Mouse (Mus musculus): ENCODE results near the gene Il10rb.

The Il10rb gene

GRCm38 (mm10) chr16:91384221-91384620 is 21.7 kb upstream of the Il10rb start:
- DNase-seq: no peak

GRCm38 (mm10) chr16:91385621-91386020 is 20.3 kb upstream of the Il10rb start:
- no peak for DNase-seq

GRCm38 (mm10) chr16:91386419-91387120 is 19.4 kb upstream of the Il10rb start:
- DNase-seq: no peak

GRCm38 (mm10) chr16:91387121-91387486 is 18.9 kb upstream of the Il10rb start:
- no peak for DNase-seq

GRCm38 (mm10) chr16:91390100-91390499 is 15.9 kb upstream of the Il10rb start:
- no peak for DNase-seq

- no peak for DNase-seq
These were observed 14.5 kb upstream of the Il10rb start, which contains the start of gene Gm21970 for GRCm38 (mm10) chr16:91391421-91391820. Gene Gm21970 (plus strand): TSS chr16:91391721.

GRCm38 (mm10) chr16:91394826-91395410 is 11.0 kb upstream of the Il10rb start:
- no peak for DNase-seq

- no peak for DNase-seq
These were observed 10.2 kb upstream of the Il10rb start for GRCm38 (mm10) chr16:91395633-91396392.

- DNase-seq: no peak
These were observed 9.0 kb upstream of the Il10rb start for GRCm38 (mm10) chr16:91396844-91397537.

GRCm38 (mm10) chr16:91398030-91398429 is 7.9 kb upstream of the Il10rb start:
- DNase-seq: no peak

GRCm38 (mm10) chr16:91398944-91399343 is 7.0 kb upstream of the Il10rb start:
- DNase-seq: no peak

GRCm38 (mm10) chr16:91401569-91402165 is 4.3 kb upstream of the Il10rb start:
- DNase-seq: no peak

GRCm38 (mm10) chr16:91403784-91404183 is 2.2 kb upstream of the Il10rb start:
- DNase-seq: no peak

GRCm38 (mm10) chr16:91404187-91404586 is 1.8 kb upstream of the Il10rb start:
- DNase-seq: no peak

- no peak for DNase-seq
These were observed 961 bp upstream of the Il10rb start for GRCm38 (mm10) chr16:91404828-91405577.

GRCm38 (mm10) chr16:91406585-91407220 is 739 bp downstream of the Il10rb start:
- DNase-seq: no peak

- DNase-seq: no peak
These were observed 7.3 kb downstream of the Il10rb start for GRCm38 (mm10) chr16:91413102-91413844.

- no peak for DNase-seq
These were observed 9.6 kb downstream of the Il10rb start for GRCm38 (mm10) chr16:91415391-91416189.

GRCm38 (mm10) chr16:91416357-91416756 is 10.4 kb downstream of the Il10rb start:
- no peak for DNase-seq

- no peak for DNase-seq
These were observed 11.0 kb downstream of the Il10rb start for GRCm38 (mm10) chr16:91416938-91417337.

Measured in cerebellum, postnatal 36 days (tissue).